Mouse (Mus musculus) B cell, adult (primary cell): ENCODE results near the gene Pdia4. TPM values are rescaled to one million over a fixed set of nuclear protein-coding genes. Genes with fewer than 3 reads are reported as not detected.

Source experiments
- total RNA-seq: library from RNA; stranded (reverse); gene quantifications from 4 replicates; pipeline ENCODE4 v1.2.4, GENCODE M21; 2023; ENCODE audit not compliant: inconsistent age

Gene Pdia4
- 216 to 266 TPM (median 226 TPM) in 4 replicates for total RNA-seq

DNA sequence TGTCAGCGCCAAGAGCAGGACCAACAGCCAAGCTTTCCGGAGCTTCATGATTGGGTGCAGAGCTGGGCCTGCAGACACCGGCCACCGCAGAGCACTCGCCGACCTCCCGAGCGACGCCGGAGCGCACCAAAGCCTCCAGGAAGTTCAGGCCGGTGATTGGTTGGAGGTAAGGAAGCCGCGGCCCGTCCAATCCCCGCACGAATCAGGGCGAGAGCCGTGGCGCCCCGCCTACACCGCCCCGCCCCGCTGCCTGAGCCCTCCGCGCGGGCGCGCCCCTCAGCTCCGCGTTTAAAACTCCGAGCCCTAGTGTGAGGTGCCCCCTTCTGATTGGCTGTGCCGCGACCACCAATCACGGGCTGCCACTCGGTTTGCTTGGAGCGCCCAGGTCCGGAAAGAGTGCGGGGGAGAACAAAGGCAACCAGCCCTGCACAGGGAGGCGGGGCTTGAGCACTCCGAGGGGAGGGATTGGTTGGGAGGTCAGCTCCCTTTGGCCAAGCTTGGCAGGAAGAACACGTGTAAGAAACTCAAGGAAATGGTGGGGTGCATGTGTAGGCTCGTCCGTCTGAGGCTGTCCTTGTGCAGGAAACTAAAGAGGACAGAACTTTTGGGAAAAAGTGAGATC lies at the start of gene Pdia4:
Gene Pdia4 (minus strand): TSS at position 174 of the 622 bp plus-strand sequence.

DNA sequence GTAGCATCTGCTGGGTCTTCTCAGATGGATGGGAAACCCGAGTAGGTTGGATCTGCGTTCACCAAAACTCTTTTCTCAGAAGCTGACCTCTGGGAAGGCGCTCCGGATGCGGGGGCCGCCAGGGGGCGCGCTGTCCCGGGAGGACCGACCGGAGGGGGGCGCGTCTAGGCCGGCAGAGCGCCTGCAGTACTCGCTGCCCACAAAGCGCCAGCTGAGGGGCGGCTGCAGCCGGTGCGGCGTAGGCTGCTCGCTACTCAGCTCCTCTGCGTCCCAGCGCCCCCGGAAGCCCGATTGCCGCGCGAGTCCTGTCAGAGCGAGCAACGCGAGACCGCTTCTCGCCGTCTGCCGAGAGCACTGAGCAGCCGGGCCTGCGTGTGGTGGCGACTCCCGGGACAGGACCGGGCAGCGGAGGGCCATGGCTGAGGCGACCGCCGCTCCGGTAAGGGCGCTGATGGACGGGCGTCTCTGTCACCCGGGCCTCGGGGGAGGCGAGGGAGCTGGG lies 22.3 kb upstream of the Pdia4 start, which contains the start of gene Zfp398:
Gene Zfp398 (plus strand): TSS at position 180 of the 502 bp plus-strand sequence.

DNA sequence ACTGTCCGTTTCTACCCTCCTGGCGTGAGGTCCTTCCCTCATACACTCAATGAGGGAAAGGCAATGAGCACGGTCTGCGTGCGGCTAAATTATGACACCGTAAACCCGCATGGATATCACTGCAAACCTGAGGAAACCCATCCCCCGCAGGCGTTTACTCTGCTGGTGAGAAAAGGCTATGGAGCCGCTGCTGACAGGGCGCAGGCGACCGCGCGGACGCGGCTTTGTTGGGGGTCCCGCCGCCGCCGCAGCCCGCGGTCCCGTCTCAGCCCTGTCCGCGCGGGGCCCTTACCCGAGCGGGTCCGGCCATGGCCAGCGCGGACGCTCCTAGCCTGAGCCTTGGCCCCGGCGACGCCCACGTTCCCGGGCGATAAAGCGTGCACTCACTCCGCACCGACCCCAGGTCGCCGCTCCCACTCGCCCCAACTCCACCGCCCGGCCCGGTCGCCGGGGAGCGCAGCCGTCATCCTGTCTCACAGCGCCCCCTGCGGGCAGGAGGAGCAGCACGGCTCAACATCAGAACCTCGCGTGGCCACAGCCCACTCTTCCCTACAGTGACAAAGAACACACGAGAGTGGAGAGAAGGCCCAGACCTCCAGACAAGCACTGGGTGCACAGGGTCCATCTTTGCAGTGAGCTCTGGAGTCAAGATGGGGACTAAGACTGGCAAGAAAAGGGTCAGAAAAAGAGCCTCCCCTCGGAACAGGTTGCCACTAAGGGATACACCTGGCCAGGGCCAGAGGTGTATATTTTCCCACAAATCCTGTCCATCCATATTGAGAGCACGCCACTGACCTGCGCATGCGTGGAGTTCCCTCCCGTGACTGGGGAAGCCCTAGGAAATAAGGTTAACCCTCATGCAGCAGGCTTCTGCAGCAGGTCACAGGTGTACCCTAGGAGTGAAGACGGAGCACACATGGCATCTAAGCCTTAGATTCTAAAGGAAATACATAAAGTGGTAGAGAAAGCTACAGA lies 17.2 kb upstream of the Pdia4 start, which contains the start of gene Zfp786:
Gene Zfp786 (minus strand): TSS at position 764 of the 975 bp plus-strand sequence.

Other genes with a start within 250 kb of the Pdia4 start
- 32.2 to 43.5 TPM (median 35.1 TPM) in 4 replicates for gene Ezh2, start 218.1 kb downstream of the Pdia4 start, total RNA-seq
- 0.16 to 0.21 TPM in 2 of 4 replicates, not detected in the others for gene Zfp786, start 17.4 kb upstream of the Pdia4 start, total RNA-seq
- 28.0 to 29.5 TPM (median 29.0 TPM) in 4 replicates for gene Zfp398, start 22.2 kb upstream of the Pdia4 start, total RNA-seq
- gene Zfp282, start 63.8 kb upstream of the Pdia4 start, total RNA-seq: 14.4 to 15.4 TPM (median 15.1 TPM) in 4 replicates
- 29.3 to 32.7 TPM (median 31.7 TPM) in 4 replicates for gene Zfp212, start 107.0 kb upstream of the Pdia4 start, total RNA-seq
- 25.1 to 35.4 TPM (median 29.6 TPM) in 4 replicates for gene Zfp956, start 140.0 kb upstream of the Pdia4 start, total RNA-seq
- 39.8 to 49.4 TPM (median 43.1 TPM) in 4 replicates for gene Zfp777, start 235.5 kb upstream of the Pdia4 start, total RNA-seq